Mouse (Mus musculus): ENCODE measurements around the gene Cbl. TPM values are rescaled to one million over a fixed set of nuclear protein-coding genes. Genes with fewer than 3 reads are reported as not detected.

Gene Cbl
- 18.2 and 22.8 TPM in 2 replicates for polyA plus RNA-seq (2012; rRNA removed)

- Histone ChIP-seq H3K4me3 (ENCODE audit: insufficient read depth, low read length) (peak within 1 kb of the TSS; percentile 94), H3K27ac (ENCODE audit: insufficient read depth, low read length) (peak within 1 kb of the TSS; percentile 64), H3K4me1 (ENCODE audit: control insufficient read depth, insufficient read depth, low read length) (peaks cover 5% of the 10 kb centered on the region; the same call in 1 of the 2 replicates)
- TF ChIP-seq POLR2A (IDR thresholded peaks at IDR 0.05; ENCODE audit: extremely low read depth, insufficient read depth, low read length), result peak; percentile 89
- peak; percentile 88 for TF ChIP-seq CTCF (IDR thresholded peaks at IDR 0.05; ENCODE audit: extremely low read depth, insufficient read depth, low read length)
These were observed at the start of gene Cbl for GRCm38 (mm10) chr9:44233802-44234478. Gene Cbl (minus strand): TSS chr9:44234049.

- TF ChIP-seq POLR2A (IDR thresholded peaks at IDR 0.05; ENCODE audit: extremely low read depth, insufficient read depth, low read length), result no peak
- TF ChIP-seq CTCF (IDR thresholded peaks at IDR 0.05; ENCODE audit: extremely low read depth, insufficient read depth, low read length), result no peak
- peaks cover 2% of the 10 kb centered on the region; the same call in 1 of the 2 replicates for H3K4me1 ChIP-seq (ENCODE audit: control insufficient read depth, insufficient read depth, low read length)
- no peak overlapping the region for H3K27ac ChIP-seq (ENCODE audit: insufficient read depth, low read length)
- no peak overlapping the region for H3K4me3 ChIP-seq (ENCODE audit: insufficient read depth, low read length)
These were observed 49.3 kb upstream of the Cbl start for GRCm38 (mm10) chr9:44283183-44283582.

GRCm38 (mm10) chr9:44269973-44270372 lies 36.1 kb upstream of the Cbl start:
- TF ChIP-seq POLR2A (IDR thresholded peaks at IDR 0.05; ENCODE audit: extremely low read depth, insufficient read depth, low read length) (no peak), CTCF (IDR thresholded peaks at IDR 0.05; ENCODE audit: extremely low read depth, insufficient read depth, low read length) (no peak)
- Histone ChIP-seq H3K4me1 (ENCODE audit: control insufficient read depth, insufficient read depth, low read length) (peaks cover 7% of the 10 kb centered on the region), H3K4me3 (ENCODE audit: insufficient read depth, low read length) (no peak overlapping the region), H3K27ac (ENCODE audit: insufficient read depth, low read length) (no peak overlapping the region)

GRCm38 (mm10) chr9:44269077-44269476 lies 35.2 kb upstream of the Cbl start:
- Histone ChIP-seq H3K4me3 (ENCODE audit: insufficient read depth, low read length) (no peak overlapping the region), H3K4me1 (ENCODE audit: control insufficient read depth, insufficient read depth, low read length) (peaks cover 7% of the 10 kb centered on the region), H3K27ac (ENCODE audit: insufficient read depth, low read length) (no peak overlapping the region)
- TF ChIP-seq POLR2A (IDR thresholded peaks at IDR 0.05; ENCODE audit: extremely low read depth, insufficient read depth, low read length) (no peak), CTCF (IDR thresholded peaks at IDR 0.05; ENCODE audit: extremely low read depth, insufficient read depth, low read length) (peak; percentile 25; the same call in 1 of the 2 replicates)

- Histone ChIP-seq H3K27ac (ENCODE audit: insufficient read depth, low read length) (peak within 1 kb of the TSS; percentile 85), H3K4me1 (ENCODE audit: control insufficient read depth, insufficient read depth, low read length) (peaks cover 7% of the 10 kb centered on the region), H3K4me3 (ENCODE audit: insufficient read depth, low read length) (peak within 1 kb of the TSS; percentile 26)
- no peak for TF ChIP-seq POLR2A (IDR thresholded peaks at IDR 0.05; ENCODE audit: extremely low read depth, insufficient read depth, low read length)
- no peak for TF ChIP-seq CTCF (IDR thresholded peaks at IDR 0.05; ENCODE audit: extremely low read depth, insufficient read depth, low read length)
These were observed 34.6 kb upstream of the Cbl start, which contains the start of gene Nlrx1 for GRCm38 (mm10) chr9:44268432-44268831. Gene Nlrx1 (minus strand): TSS chr9:44268599.

- peak overlapping the region; percentile 85 for H3K27ac ChIP-seq (ENCODE audit: insufficient read depth, low read length)
- H3K4me1 ChIP-seq (ENCODE audit: control insufficient read depth, insufficient read depth, low read length), result peaks cover 7% of the 10 kb centered on the region
- H3K4me3 ChIP-seq (ENCODE audit: insufficient read depth, low read length), result peak overlapping the region; percentile 26
- 0 out of 2 replicates have a peak, but pooled peaks have one; percentile 12 for TF ChIP-seq POLR2A (IDR thresholded peaks at IDR 0.05; ENCODE audit: extremely low read depth, insufficient read depth, low read length)
- TF ChIP-seq CTCF (IDR thresholded peaks at IDR 0.05; ENCODE audit: extremely low read depth, insufficient read depth, low read length), result peak; percentile 48
These were observed 34.1 kb upstream of the Cbl start for GRCm38 (mm10) chr9:44268027-44268360.

GRCm38 (mm10) chr9:44267319-44268026 lies 33.6 kb upstream of the Cbl start:
- H3K4me3 ChIP-seq (ENCODE audit: insufficient read depth, low read length), result peak overlapping the region; percentile 26
- TF ChIP-seq POLR2A (IDR thresholded peaks at IDR 0.05; ENCODE audit: extremely low read depth, insufficient read depth, low read length), result no peak
- peak overlapping the region; percentile 85 for H3K27ac ChIP-seq (ENCODE audit: insufficient read depth, low read length)
- H3K4me1 ChIP-seq (ENCODE audit: control insufficient read depth, insufficient read depth, low read length), result peaks cover 7% of the 10 kb centered on the region

GRCm38 (mm10) chr9:44266478-44267226 lies 32.8 kb upstream of the Cbl start:
- Histone ChIP-seq H3K27ac (ENCODE audit: insufficient read depth, low read length) (peak overlapping the region; percentile 85), H3K4me1 (ENCODE audit: control insufficient read depth, insufficient read depth, low read length) (peaks cover 7% of the 10 kb centered on the region), H3K4me3 (ENCODE audit: insufficient read depth, low read length) (no peak overlapping the region)
- TF ChIP-seq POLR2A (IDR thresholded peaks at IDR 0.05; ENCODE audit: extremely low read depth, insufficient read depth, low read length) (no peak), CTCF (IDR thresholded peaks at IDR 0.05; ENCODE audit: extremely low read depth, insufficient read depth, low read length) (no peak)

- Histone ChIP-seq H3K4me1 (ENCODE audit: control insufficient read depth, insufficient read depth, low read length) (peaks cover 2% of the 10 kb centered on the region), H3K4me3 (ENCODE audit: insufficient read depth, low read length) (no peak overlapping the region), H3K27ac (ENCODE audit: insufficient read depth, low read length) (no peak overlapping the region)
- no peak for TF ChIP-seq POLR2A (IDR thresholded peaks at IDR 0.05; ENCODE audit: extremely low read depth, insufficient read depth, low read length)
- no peak for TF ChIP-seq CTCF (IDR thresholded peaks at IDR 0.05; ENCODE audit: extremely low read depth, insufficient read depth, low read length)
These were observed 27.5 kb upstream of the Cbl start for GRCm38 (mm10) chr9:44261388-44261787.

All from cortical plate, adult 2 months (tissue).